Mouse (Mus musculus) kidney, postnatal 0 days (tissue): ENCODE measurements at regions not wholly inside any gene's neighbourhood (a gene's known extent, or its start where the extent isn't known, plus 50 kb on each side); places are given as distances from the start of the nearest gene placed in this dataset.

Experiments
- ATAC-seq: fragments of 200-750 bp; cut with Nextera tagmentation; replicated peaks from 2 replicates; pipeline ENCODE4 v1.8.0; 2017; ENCODE audit warnings: low read depth, moderate number of reproducible peaks, moderate TSS enrichment, moderate library complexity; ENCODE audit not compliant: low FRiP score
- DNase-seq: peaks from one replicate; pipeline ENCODE4 v3.0.0-alpha.2; 2016; ENCODE audit warnings: low spot score
- H3K27ac ChIP-seq: fragments of 300-500 bp; sonication (generic); 2 replicates; pipeline ENCODE4 v1.5.1; 2014; ENCODE audit warnings: mild to moderate bottlenecking
- H3K27me3 ChIP-seq: fragments of 300-500 bp; sonication (generic); 2 replicates; pipeline ENCODE4 v1.6.1; 2014; ENCODE audit warnings: low read length, mixed read lengths; ENCODE audit not compliant: insufficient read depth
- H3K36me3 ChIP-seq: fragments of 300-500 bp; sonication (generic); 2 replicates; pipeline ENCODE4 v1.6.1; 2014; ENCODE audit warnings: low read length, mixed read lengths; ENCODE audit not compliant: insufficient read depth
- H3K4me1 ChIP-seq: fragments of 300-500 bp; sonication (generic); replicated peaks from 2 replicates; pipeline ENCODE4 v1.6.1; 2014; ENCODE audit warnings: antibody characterized with exemption, low read length, mixed read lengths; ENCODE audit not compliant: insufficient read depth
- H3K4me2 ChIP-seq: fragments of 300-500 bp; sonication (generic); 2 replicates; pipeline ENCODE4 v1.6.1; 2014; ENCODE audit warnings: mild to moderate bottlenecking, low read length, moderate library complexity, mixed read lengths
- H3K4me3 ChIP-seq: fragments of 300-500 bp; sonication (generic); replicated peaks from 2 replicates; pipeline ENCODE4 v1.5.1; 2014; ENCODE audit warnings: low read depth, low read length
- H3K9ac ChIP-seq: fragments of 300-500 bp; sonication (generic); 2 replicates; pipeline ENCODE4 v1.6.1; 2014; ENCODE audit warnings: low read depth, low read length
- H3K9me3 ChIP-seq: fragments of 300-500 bp; sonication (generic); replicated peaks from 2 replicates; pipeline ENCODE4 v1.6.1; 2016; ENCODE audit warnings: low read length, inconsistent platforms, mixed read lengths
- CTCF ChIP-seq: IDR thresholded peaks from 2 replicates; pipeline ENCODE4 v1.5.1; 2016; ENCODE audit warnings: antibody characterized with exemption, low read depth, mild to moderate bottlenecking, moderate library complexity
- WGBS: fragments of 180-500 bp; shearing (Covaris S2); extraction: QIAGEN DNeasy Blood & Tissue Kit; methylation state at CpG from one replicate; pipeline ENCODE4 v1.1.7; 2014; 5-methylcytosine and 5-hydroxymethylcytosine counted together

DNA sequence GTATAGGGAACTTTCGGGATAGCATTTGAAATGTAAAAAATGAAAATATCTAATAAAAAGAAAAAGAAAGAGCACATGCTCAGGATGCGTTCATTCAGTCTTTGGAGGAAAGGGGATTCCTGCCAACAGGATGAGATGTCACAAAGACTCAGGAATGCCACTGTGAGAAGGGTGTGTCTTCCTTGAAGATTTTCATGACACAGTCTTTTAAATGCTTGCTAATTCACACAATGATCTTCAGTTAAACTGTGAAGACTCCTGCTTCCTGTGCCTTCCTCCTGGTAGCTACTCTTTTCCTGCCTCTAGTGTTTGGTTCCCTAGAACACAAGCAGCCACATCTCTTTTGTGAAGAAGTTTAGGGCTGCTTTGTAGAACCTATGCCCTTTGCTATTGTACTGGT, 345.5 kb downstream of the Gpat3 start:
- Histone ChIP-seq H3K27me3 (no peaks in the 10 kb centered on the region), H3K9ac (no peak overlapping the region), H3K4me2 (no peak overlapping the region), H3K4me3 (no peak overlapping the region), H3K36me3 (no peaks in the 10 kb centered on the region), H3K27ac (no peak overlapping the region), H3K9me3 (no peaks in the 10 kb centered on the region), H3K4me1 (no peaks in the 10 kb centered on the region)
- no peak for TF ChIP-seq CTCF
- WGBS = 76% methylated on average over 2 of the region's 2 CpGs
- no peak for DNase-seq
- ATAC-seq = no peak

DNA sequence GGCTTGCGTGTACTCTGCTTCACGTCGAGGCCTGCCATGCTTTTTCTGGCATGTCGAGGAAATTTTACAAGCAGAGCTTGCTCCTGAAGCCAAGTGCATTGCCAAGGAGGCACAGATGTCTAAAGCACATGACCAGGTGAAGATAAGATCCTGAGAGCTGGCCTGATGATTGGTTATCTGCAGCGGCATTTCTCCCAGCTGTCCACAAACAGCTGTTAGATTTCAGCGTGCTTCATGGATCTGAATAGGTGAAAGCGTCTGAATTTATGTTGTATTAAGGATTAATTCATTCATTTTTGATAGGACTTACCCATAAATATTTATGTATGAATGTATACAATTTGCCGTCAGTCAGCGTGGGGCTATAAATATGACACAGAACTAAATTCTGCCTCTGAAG, 327.7 kb downstream of the Gpat3 start:
- no peak overlapping the region for H3K4me3 ChIP-seq
- H3K9me3 ChIP-seq = no peaks in the 10 kb centered on the region
- H3K9ac ChIP-seq = no peak overlapping the region
- H3K27ac ChIP-seq = no peak overlapping the region
- 65% methylated on average over 9 of the region's 9 CpGs for WGBS
- no peak overlapping the region for H3K4me2 ChIP-seq
- TF ChIP-seq CTCF = no peak
- ATAC-seq (no peak), DNase-seq (no peak)
- H3K27me3 ChIP-seq = no peaks in the 10 kb centered on the region
- no peaks in the 10 kb centered on the region for H3K4me1 ChIP-seq
- no peaks in the 10 kb centered on the region for H3K36me3 ChIP-seq

DNA sequence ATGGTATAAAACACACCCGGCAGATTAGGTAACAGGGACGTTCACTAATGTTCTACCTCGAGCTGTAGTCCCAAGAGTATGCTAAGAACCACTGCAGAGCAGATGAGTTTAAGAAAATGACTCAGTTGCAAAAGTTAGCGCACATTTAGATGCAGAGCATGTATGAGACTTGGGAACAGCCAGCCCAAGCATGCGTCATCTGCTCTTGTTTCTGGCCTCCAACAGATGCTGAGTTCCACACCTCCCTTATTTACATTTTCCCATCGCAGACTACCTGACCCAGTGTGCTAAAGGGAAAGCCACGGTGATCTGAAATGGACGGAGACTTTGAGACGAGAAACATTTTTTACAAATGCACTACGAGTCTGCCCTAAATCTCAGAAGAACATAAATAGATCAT, 327.3 kb downstream of the Gpat3 start:
- H3K4me3 ChIP-seq = no peak overlapping the region
- 51% methylated on average over 10 of the region's 10 CpGs for WGBS
- H3K9me3 ChIP-seq = no peaks in the 10 kb centered on the region
- H3K9ac ChIP-seq = no peak overlapping the region
- no peaks in the 10 kb centered on the region for H3K27me3 ChIP-seq
- no peak overlapping the region for H3K27ac ChIP-seq
- no peaks in the 10 kb centered on the region for H3K4me1 ChIP-seq
- ATAC-seq (no peak), DNase-seq (no peak)
- TF ChIP-seq CTCF = no peak
- no peak overlapping the region for H3K4me2 ChIP-seq
- H3K36me3 ChIP-seq = no peaks in the 10 kb centered on the region

- Histone ChIP-seq H3K9me3 (no peaks in the 10 kb centered on the region), H3K4me1 (no peaks in the 10 kb centered on the region; the same call in 1 of the 2 replicates), H3K4me2 (no peak overlapping the region), H3K4me3 (no peak overlapping the region), H3K27me3 (no peaks in the 10 kb centered on the region), H3K27ac (no peak overlapping the region), H3K9ac (no peak overlapping the region), H3K36me3 (no peaks in the 10 kb centered on the region)
- DNase-seq (no peak), ATAC-seq (no peak)
- 27% methylated on average over 2 of the region's 2 CpGs for WGBS
- TF ChIP-seq CTCF = no peak
Measured at GRCm38 (mm10) chr5:101169074-101169473, 323.6 kb downstream of the Gpat3 start.

DNA sequence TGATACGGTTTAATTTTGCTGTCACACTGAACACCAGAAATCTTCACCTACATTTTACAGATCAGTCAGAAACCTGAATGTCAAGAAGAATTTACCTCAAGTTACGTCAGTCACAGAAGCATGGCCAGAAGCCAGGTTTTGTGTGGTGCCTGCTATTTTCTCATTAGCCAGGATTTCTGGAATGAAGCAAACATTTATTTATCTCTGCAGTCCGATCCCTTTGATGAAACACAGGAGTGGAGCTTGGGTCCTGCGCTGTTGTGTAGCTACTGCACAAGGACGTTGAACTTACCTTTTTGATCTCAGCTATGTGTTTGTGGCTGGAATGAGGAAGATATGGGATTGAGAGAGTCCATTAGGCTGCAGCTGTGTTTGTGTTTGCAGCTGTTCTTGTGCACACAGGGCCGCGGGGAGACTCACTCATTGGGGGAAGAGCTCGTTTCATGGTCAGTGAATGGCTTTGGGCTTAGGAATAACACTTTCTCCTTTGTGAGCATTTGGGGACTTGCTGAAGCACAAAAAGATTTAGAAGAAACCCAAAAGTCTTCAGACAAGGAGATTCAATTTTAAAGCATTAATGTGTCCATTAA, 318.2 kb downstream of the Gpat3 start:
- no peaks in the 10 kb centered on the region for H3K27me3 ChIP-seq
- no peak overlapping the region for H3K27ac ChIP-seq
- H3K4me3 ChIP-seq = no peak overlapping the region
- H3K36me3 ChIP-seq = no peaks in the 10 kb centered on the region
- DNase-seq (no peak), ATAC-seq (no peak)
- H3K4me2 ChIP-seq = 0 out of 2 replicates have a peak overlapping the region, but pooled peaks have one; percentile 7
- no peaks in the 10 kb centered on the region for H3K9me3 ChIP-seq
- peaks cover 8% of the 10 kb centered on the region; the same call in 1 of the 2 replicates for H3K4me1 ChIP-seq
- H3K9ac ChIP-seq = no peak overlapping the region
- TF ChIP-seq CTCF = no peak
- 31% methylated on average over 8 of the region's 8 CpGs for WGBS

- Histone ChIP-seq H3K9ac (no peak overlapping the region), H3K9me3 (no peaks in the 10 kb centered on the region), H3K4me1 (peaks cover 8% of the 10 kb centered on the region; the same call in 1 of the 2 replicates), H3K27ac (no peak overlapping the region), H3K4me2 (0 out of 2 replicates have a peak overlapping the region, but pooled peaks have one; percentile 7), H3K36me3 (no peaks in the 10 kb centered on the region), H3K4me3 (no peak overlapping the region), H3K27me3 (no peaks in the 10 kb centered on the region)
- TF ChIP-seq CTCF = no peak
- WGBS = 7% methylated on average over 5 of the region's 5 CpGs
- ATAC-seq (peak; percentile 71), DNase-seq (peak; percentile 61)
Measured at GRCm38 (mm10) chr5:101163112-101163511, 317.6 kb downstream of the Gpat3 start.

- H3K27ac ChIP-seq = no peak overlapping the region
- H3K9ac ChIP-seq = no peak overlapping the region
- no peaks in the 10 kb centered on the region for H3K9me3 ChIP-seq
- H3K4me3 ChIP-seq = no peak overlapping the region
- no peaks in the 10 kb centered on the region for H3K4me1 ChIP-seq
- ATAC-seq = no peak
- WGBS = 48% methylated on average over 1 of the region's 1 CpGs
- DNase-seq = no peak
- TF ChIP-seq CTCF = peak; percentile 30; the same call in 1 of the 2 replicates
- H3K4me2 ChIP-seq = no peak overlapping the region
- H3K36me3 ChIP-seq = no peaks in the 10 kb centered on the region
- H3K27me3 ChIP-seq = no peaks in the 10 kb centered on the region
Measured at GRCm38 (mm10) chr5:101157416-101157815, 311.9 kb downstream of the Gpat3 start.
